Mouse (Mus musculus) adrenal gland, adult 8-10 months (tissue): Measurements from ENCODE around the gene Med7. TPM values are rescaled to one million over a fixed set of nuclear protein-coding genes. Genes with fewer than 3 reads are reported as not detected.

Experiments used
- DNase-seq: peaks from one replicate; pipeline ENCODE4 v3.0.0; 2022
- total RNA-seq, 4 experiments: library from RNA; stranded (reverse); gene quantifications; 2 replicates each; pipeline ENCODE4 v1.2.4; 2022

The Med7 gene
- total RNA-seq, 4 experiments from 2014 or later = 37.9 to 40.6 (median 39.0) TPM

GRCm38 (mm10) chr11:46430123-46430522, 6.6 kb upstream of the Med7 start:
- DNase-seq = no peak

GRCm38 (mm10) chr11:46431129-46431528, 5.6 kb upstream of the Med7 start:
- DNase-seq = peak; percentile 44

GRCm38 (mm10) chr11:46435363-46435762, 1.4 kb upstream of the Med7 start:
- no peak for DNase-seq

GRCm38 (mm10) chr11:46437459-46438000, 805 bp downstream of the Med7 start:
- no peak for DNase-seq

GRCm38 (mm10) chr11:46439005-46439543, 2.3 kb downstream of the Med7 start:
- DNase-seq = no peak

- no peak for DNase-seq
These were observed 5.0 kb downstream of the Med7 start for GRCm38 (mm10) chr11:46441774-46442173.

- no peak for DNase-seq
These were observed 6.4 kb downstream of the Med7 start for GRCm38 (mm10) chr11:46443152-46443551.

- no peak for DNase-seq
These were observed 7.3 kb downstream of the Med7 start for GRCm38 (mm10) chr11:46443979-46444378.

- DNase-seq = no peak
These were observed 9.4 kb downstream of the Med7 start for GRCm38 (mm10) chr11:46446150-46446549.

GRCm38 (mm10) chr11:46447644-46448484, 11.1 kb downstream of the Med7 start:
- DNase-seq = no peak

GRCm38 (mm10) chr11:46449461-46450080, 12.8 kb downstream of the Med7 start:
- no peak for DNase-seq

GRCm38 (mm10) chr11:46454453-46455045, 17.8 kb downstream of the Med7 start, which contains the start of gene Havcr2:
Gene Havcr2 (plus strand): TSS chr11:46454935.
- DNase-seq = no peak

GRCm38 (mm10) chr11:46459960-46460359, 23.2 kb downstream of the Med7 start:
- DNase-seq = no peak

GRCm38 (mm10) chr11:46461362-46461761, 24.6 kb downstream of the Med7 start:
- DNase-seq = peak; percentile 18

- DNase-seq = peak; percentile 15
These were observed 25.2 kb downstream of the Med7 start for GRCm38 (mm10) chr11:46461931-46462330.

GRCm38 (mm10) chr11:46466878-46467277, 30.2 kb downstream of the Med7 start:
- DNase-seq = no peak

- DNase-seq = no peak
These were observed 37.5 kb downstream of the Med7 start for GRCm38 (mm10) chr11:46474220-46474619.

- no peak for DNase-seq
These were observed 42.6 kb downstream of the Med7 start for GRCm38 (mm10) chr11:46479311-46479710.

- DNase-seq = no peak
These were observed 43.8 kb downstream of the Med7 start for GRCm38 (mm10) chr11:46480517-46480916.

- DNase-seq = no peak
These were observed 51.5 kb downstream of the Med7 start for GRCm38 (mm10) chr11:46488231-46488630.

GRCm38 (mm10) chr11:46488650-46489049, 51.9 kb downstream of the Med7 start:
- DNase-seq = no peak
